In genomic region chr15:81804883-81805282, GRCm38 (mm10) we compare ENCODE assay signal across 11 mouse cellular contexts. TPM values are rescaled to one million over a fixed set of nuclear protein-coding genes. Genes with fewer than 3 reads are reported as not detected.
A peak's percentile ranks its signal among the peaks of the same experiment; 100 is the strongest.
DNase-seq lines count a peak whose midpoint lies in the region; ATAC-seq and TF ChIP-seq lines count a peak whose summit lies in the region.
"Had no signal": no experiment of that assay in that cellular context is flagged by ENCODE, and none has a peak within 500 bp of the region (broad histone marks: within the 10 kb centered on the region; RNA-seq: fewer than 3 reads in every experiment).

No protein-coding gene starts in this region.

- no peak for TF ChIP-seq CTCF in kidney, postnatal 0 days (IDR thresholded peaks at IDR 0.05; ENCODE audit: low read depth)
- TF ChIP-seq CTCF in lung, postnatal 0 days (IDR thresholded peaks at IDR 0.05): no peak

- peak; percentile 91 for TF ChIP-seq EP300 in lung, postnatal 0 days (IDR thresholded peaks at IDR 0.05)

- H3K4me2 ChIP-seq in heart, embryonic 14.5 days (ENCODE audit: low read length): no peak overlapping the region
- H3K4me2 ChIP-seq in heart, embryonic 11.5 days: no peak overlapping the region
- no peak overlapping the region for H3K4me2 ChIP-seq in kidney, postnatal 0 days (ENCODE audit: low read length)
- 0 out of 2 replicates have a peak overlapping the region, but pooled peaks have one; percentile 60 for H3K4me2 ChIP-seq in lung, postnatal 0 days (replicated peaks; ENCODE audit: low read depth, low read length)
- H3K4me2 ChIP-seq: lung, embryonic 14.5 days; midbrain, embryonic 12.5 days had no signal

- peaks cover 32 to 55% of the 10 kb centered on the region in 2 experiments for H3K4me1 ChIP-seq in heart, embryonic 14.5 days (ENCODE audit: control insufficient read depth in 2 of 2, insufficient read depth in 2 of 2, low read length in 2 of 2)
- peaks cover 36% of the 10 kb centered on the region for H3K4me1 ChIP-seq in heart, embryonic 11.5 days (ENCODE audit: control insufficient read depth, insufficient read depth, low read length)
- H3K4me1 ChIP-seq in kidney, postnatal 0 days (replicated peaks; ENCODE audit: insufficient read depth, low read length): peaks cover 47% of the 10 kb centered on the region
- H3K4me1 ChIP-seq in brown adipose tissue, adult 24 weeks (ENCODE audit: control insufficient read depth, insufficient read depth, insufficient read length, low read length): peaks cover 30% of the 10 kb centered on the region
- peaks cover 49% of the 10 kb centered on the region for H3K4me1 ChIP-seq in lung, postnatal 0 days (ENCODE audit: insufficient read depth, low read depth, low read length)

- ATAC-seq in heart, embryonic 14.5 days (ENCODE audit: insufficient number of reproducible peaks, insufficient read depth, low FRiP score, low read depth): no peak
- no peak for ATAC-seq in heart, embryonic 11.5 days (replicated peaks; ENCODE audit: insufficient number of reproducible peaks, low FRiP score, low TSS enrichment)
- no peak for ATAC-seq in kidney, postnatal 0 days (replicated peaks; ENCODE audit: low FRiP score, low read depth)
- ATAC-seq in lung, postnatal 0 days: peak; percentile 1; the same call in 1 of the 2 replicates
- ATAC-seq in inflammation-experienced regulatory T-cells, adult 6 months: no peak
- ATAC-seq: forebrain, embryonic 16.5 days had no signal

- H3K9me3 ChIP-seq in heart, embryonic 14.5 days (ENCODE audit: control insufficient read depth, low read length): no peaks in the 10 kb centered on the region
- H3K9me3 ChIP-seq in heart, embryonic 11.5 days (replicated peaks; ENCODE audit: control insufficient read depth, low read length): no peaks in the 10 kb centered on the region
- no peaks in the 10 kb centered on the region for H3K9me3 ChIP-seq in kidney, postnatal 0 days (replicated peaks; ENCODE audit: low read length)
- no peaks in the 10 kb centered on the region for H3K9me3 ChIP-seq in lung, postnatal 0 days (ENCODE audit: low read length)
- H3K9me3 ChIP-seq: midbrain, embryonic 12.5 days had no signal

- no peaks in the 10 kb centered on the region for H3K27me3 ChIP-seq in heart, embryonic 14.5 days (ENCODE audit: control insufficient read depth, insufficient read depth, low read length)
- no peaks in the 10 kb centered on the region for H3K27me3 ChIP-seq in heart, embryonic 11.5 days (ENCODE audit: control insufficient read depth, insufficient read depth, low read length)
- no peaks in the 10 kb centered on the region for H3K27me3 ChIP-seq in kidney, postnatal 0 days (ENCODE audit: insufficient read depth, low read length)
- H3K27me3 ChIP-seq in lung, postnatal 0 days (replicated peaks; ENCODE audit: insufficient read depth, low read length): no peaks in the 10 kb centered on the region

- DNase-seq in kidney, postnatal 0 days (ENCODE audit: low spot score): peak; percentile 6
- no peak for DNase-seq in kidney, adult 9 months
- peak; percentile 71 for DNase-seq in lung, postnatal 0 days (ENCODE audit: low spot score)
- DNase-seq in thymus, postnatal 36 days: no peak

- 65% methylated on average over 3 of the region's 3 CpGs for WGBS in heart, embryonic 14.5 days
- 70% methylated on average over 3 of the region's 3 CpGs for WGBS in heart, embryonic 11.5 days (ENCODE audit: insufficient replicate concordance)
- 55% methylated on average over 3 of the region's 3 CpGs for WGBS in kidney, postnatal 0 days
- 54% methylated on average over 3 of the region's 3 CpGs for WGBS in lung, postnatal 0 days

- H3K4me3 ChIP-seq in heart, embryonic 14.5 days (ENCODE audit: control insufficient read depth in 1 of 2, insufficient read depth in 1 of 2, low read depth in 1 of 2, low read length in 2 of 2): no peak overlapping the region
- H3K4me3 ChIP-seq in heart, embryonic 11.5 days (ENCODE audit: low read depth, low read length): no peak overlapping the region
- H3K4me3 ChIP-seq in kidney, postnatal 0 days (replicated peaks; ENCODE audit: low read depth, low read length): no peak overlapping the region
- no peak overlapping the region for H3K4me3 ChIP-seq in brown adipose tissue, adult 24 weeks (ENCODE audit: insufficient read depth, low read depth, low read length)
- no peak overlapping the region for H3K4me3 ChIP-seq in lung, postnatal 0 days (ENCODE audit: low read depth, low read length)
- H3K4me3 ChIP-seq: midbrain, embryonic 12.5 days had no signal

- no peaks in the 10 kb centered on the region for H3K36me3 ChIP-seq in heart, embryonic 14.5 days (ENCODE audit: control insufficient read depth, insufficient read depth, low read length)
- no peaks in the 10 kb centered on the region for H3K36me3 ChIP-seq in heart, embryonic 11.5 days (ENCODE audit: control insufficient read depth, insufficient read depth, low read length)
- no peaks in the 10 kb centered on the region for H3K36me3 ChIP-seq in kidney, postnatal 0 days (ENCODE audit: insufficient read depth, low read length)
- H3K36me3 ChIP-seq in lung, postnatal 0 days (ENCODE audit: insufficient read depth, low read length): no peaks in the 10 kb centered on the region
- H3K36me3 ChIP-seq: midbrain, embryonic 12.5 days had no signal

- H3K9ac ChIP-seq in heart, embryonic 14.5 days (ENCODE audit: low read length): peak overlapping the region; percentile 10; the same call in 1 of the 2 replicates
- no peak overlapping the region; the same call in 1 of the 2 replicates for H3K9ac ChIP-seq in heart, embryonic 11.5 days (ENCODE audit: low read depth, low read length)
- no peak overlapping the region for H3K9ac ChIP-seq in kidney, postnatal 0 days (ENCODE audit: low read depth, low read length)
- H3K9ac ChIP-seq in lung, postnatal 0 days (replicated peaks; ENCODE audit: low read depth): no peak overlapping the region
- H3K9ac ChIP-seq: lung, embryonic 14.5 days; midbrain, embryonic 12.5 days had no signal

- H3K27ac ChIP-seq in heart, embryonic 14.5 days (replicated peaks in 1 of 2; ENCODE audit: control insufficient read depth in 1 of 2, insufficient read depth in 1 of 2, low read depth in 2 of 2, low read length in 2 of 2): peak overlapping the region; percentile 18 to 48; a peak in 3 of 4 replicates
- no peak overlapping the region for H3K27ac ChIP-seq in heart, embryonic 11.5 days (ENCODE audit: low read depth, low read length)
- peak overlapping the region; percentile 76 for H3K27ac ChIP-seq in kidney, postnatal 0 days
- H3K27ac ChIP-seq in brown adipose tissue, adult 24 weeks (replicated peaks; ENCODE audit: low read depth, low read length): peak overlapping the region; percentile 45
- peak overlapping the region; percentile 99 for H3K27ac ChIP-seq in lung, postnatal 0 days (ENCODE audit: low read length)
- H3K27ac ChIP-seq: midbrain, embryonic 12.5 days had no signal

RNA-seq across cellular contexts. Expression of gene Tef, which starts 2.7 kb away (rescaled TPM):
- polyA plus RNA-seq in heart, embryonic 14.5 days (2014; fragmentation: Nextera tagmentation; extraction: Ambion mirVana): 23.4 and 25.8 TPM in 2 replicates
- 15.0 and 16.3 TPM in 2 replicates for polyA plus RNA-seq in heart, embryonic 11.5 days (2014; fragmentation: Nextera tagmentation; extraction: Ambion mirVana)
- 17.9 and 19.9 TPM in 2 replicates for polyA plus RNA-seq in kidney, postnatal 0 days (2015; fragmentation: Nextera tagmentation; extraction: Ambion mirVana)
- 33.0 and 53.3 TPM in 2 replicates for polyA plus RNA-seq in brown adipose tissue, adult 24 weeks (2012; ENCODE audit: insufficient read depth, insufficient read length, missing spikeins)
- 38.6 and 44.0 TPM in 2 replicates for polyA plus RNA-seq in lung, postnatal 0 days (2015; fragmentation: Nextera tagmentation; extraction: Ambion mirVana)
- polyA plus RNA-seq in inflammation-experienced regulatory T-cells, adult 6 months (2017; shearing (Covaris generic)): 10 to 100 TPM in 1 of 3 experiments, 1 to 10 TPM in 2; 2.3 to 14.0 (median 8.8) TPM

RNA-seq across cellular contexts. Expression of gene Tob2, which starts 53.7 kb away (rescaled TPM):
- 10.3 and 12.4 TPM in 2 replicates for polyA plus RNA-seq in heart, embryonic 14.5 days (2014; fragmentation: Nextera tagmentation; extraction: Ambion mirVana)
- 9.9 and 12.1 TPM in 2 replicates for polyA plus RNA-seq in heart, embryonic 11.5 days (2014; fragmentation: Nextera tagmentation; extraction: Ambion mirVana)
- 22.5 and 27.7 TPM in 2 replicates for polyA plus RNA-seq in kidney, postnatal 0 days (2015; fragmentation: Nextera tagmentation; extraction: Ambion mirVana)
- 79.0 and 87.4 TPM in 2 replicates for polyA plus RNA-seq in brown adipose tissue, adult 24 weeks (2012; ENCODE audit: insufficient read depth, insufficient read length, missing spikeins)
- 24.8 and 30.0 TPM in 2 replicates for polyA plus RNA-seq in lung, postnatal 0 days (2015; fragmentation: Nextera tagmentation; extraction: Ambion mirVana)
- 10 to 100 TPM; 29.7 to 45.8 (median 34.0) TPM for polyA plus RNA-seq in inflammation-experienced regulatory T-cells, adult 6 months (2017; shearing (Covaris generic))

RNA-seq across cellular contexts. Expression of gene Rangap1, which starts 59.6 kb away (rescaled TPM):
- 71.1 and 75.3 TPM in 2 replicates for polyA plus RNA-seq in heart, embryonic 14.5 days (2014; fragmentation: Nextera tagmentation; extraction: Ambion mirVana)
- 96.3 and 105 TPM in 2 replicates for polyA plus RNA-seq in heart, embryonic 11.5 days (2014; fragmentation: Nextera tagmentation; extraction: Ambion mirVana)
- polyA plus RNA-seq in kidney, postnatal 0 days (2015; fragmentation: Nextera tagmentation; extraction: Ambion mirVana): 33.9 and 39.7 TPM in 2 replicates
- 15.0 and 18.8 TPM in 2 replicates for polyA plus RNA-seq in brown adipose tissue, adult 24 weeks (2012; ENCODE audit: insufficient read depth, insufficient read length, missing spikeins)
- polyA plus RNA-seq in lung, postnatal 0 days (2015; fragmentation: Nextera tagmentation; extraction: Ambion mirVana): 17.9 and 24.6 TPM in 2 replicates
- 10 to 100 TPM; 43.0 to 72.2 (median 45.8) TPM for polyA plus RNA-seq in inflammation-experienced regulatory T-cells, adult 6 months (2017; shearing (Covaris generic))

Comparison
In these comparisons a context has a peak if more than half of its experiments do, and no peak if none do; other contexts are left out.
1. DNase-seq: peak in kidney, postnatal 0 days (single experiment) and lung, postnatal 0 days (single experiment); none in kidney, adult 9 months (single experiment) and thymus, postnatal 36 days (0 of 2).